Mouse (Mus musculus) stomach, embryonic 16.5 days (tissue): ENCODE data around the gene Grap2. TPM values are rescaled to one million over a fixed set of nuclear protein-coding genes. Genes with fewer than 3 reads are reported as not detected.

Experiments used
- ATAC-seq: fragments of 200-750 bp; cut with Nextera tagmentation; 2 replicates; pipeline ENCODE4 v1.8.0; 2017; ENCODE audit warnings: moderate number of reproducible peaks, moderate TSS enrichment; ENCODE audit not compliant: insufficient read depth, low FRiP score
- H3K27ac ChIP-seq: fragments of 300-500 bp; sonication (generic); 2 replicates; pipeline ENCODE4 v1.5.1; 2014; ENCODE audit warnings: low read length
- H3K27me3 ChIP-seq: fragments of 300-500 bp; sonication (generic); 2 replicates; pipeline ENCODE4 v1.6.1; 2014; ENCODE audit warnings: low read length, control low read depth, mixed read lengths; ENCODE audit not compliant: control insufficient read depth, insufficient read depth
- H3K36me3 ChIP-seq: fragments of 300-500 bp; sonication (generic); 2 replicates; pipeline ENCODE4 v1.6.1; 2014; ENCODE audit warnings: low read length; ENCODE audit not compliant: control insufficient read depth, insufficient read depth
- H3K4me1 ChIP-seq: fragments of 300-500 bp; sonication (generic); 2 replicates; pipeline ENCODE4 v1.6.1; 2014; ENCODE audit warnings: low read length, control low read depth, mixed read lengths; ENCODE audit not compliant: control insufficient read depth, insufficient read depth
- H3K4me2 ChIP-seq: fragments of 300-500 bp; sonication (generic); 2 replicates; pipeline ENCODE4 v1.6.1; 2014; ENCODE audit warnings: low read depth, low read length, mixed read lengths
- H3K4me3 ChIP-seq: fragments of 300-500 bp; sonication (generic); replicated peaks from 2 replicates; pipeline ENCODE4 v1.5.1; 2014; ENCODE audit warnings: mild to moderate bottlenecking, low read length
- H3K9ac ChIP-seq: fragments of 300-500 bp; sonication (generic); 2 replicates; pipeline ENCODE4 v1.6.1; 2014; ENCODE audit warnings: low read length
- H3K9me3 ChIP-seq: fragments of 300-500 bp; sonication (generic); replicated peaks from 2 replicates; pipeline ENCODE4 v1.6.1; 2016; ENCODE audit warnings: low read length, control low read depth; ENCODE audit not compliant: control insufficient read depth
- WGBS: fragments of 180-500 bp; shearing (Covaris S2); extraction: QIAGEN DNeasy Blood & Tissue Kit; methylation state at CpG from one replicate; pipeline ENCODE4 v1.1.7; 2014; 5-methylcytosine and 5-hydroxymethylcytosine counted together
- polyA plus RNA-seq: library from polyadenylated mRNA; unstranded; fragments of >200 nt; fragmentation: Nextera tagmentation; extraction: Ambion mirVana; gene quantifications from 2 replicates; pipeline ENCODE4 v1.2.1, GENCODE M21; 2015

Grap2 gene
- polyA plus RNA-seq, 1 experiment from 2014 or later, result 1.3 TPM

- ATAC-seq, result no peak
- Histone ChIP-seq H3K9ac (no peak overlapping the region), H3K27me3 (no peaks in the 10 kb centered on the region), H3K4me2 (no peak overlapping the region), H3K4me3 (no peak overlapping the region), H3K27ac (no peak overlapping the region), H3K36me3 (no peaks in the 10 kb centered on the region), H3K4me1 (no peaks in the 10 kb centered on the region), H3K9me3 (no peaks in the 10 kb centered on the region)
- WGBS, result 69% methylated on average over 3 of the region's 3 CpGs
Measured at GRCm38 (mm10) chr15:80607970-80608369, 35.6 kb downstream of the Grap2 start.

- Histone ChIP-seq H3K9ac (no peak overlapping the region), H3K4me3 (no peak overlapping the region), H3K27me3 (no peaks in the 10 kb centered on the region), H3K4me2 (no peak overlapping the region), H3K36me3 (no peaks in the 10 kb centered on the region), H3K27ac (no peak overlapping the region), H3K4me1 (no peaks in the 10 kb centered on the region; the same call in 1 of the 2 replicates), H3K9me3 (no peaks in the 10 kb centered on the region)
- 75% methylated on average over 2 of the region's 2 CpGs for WGBS
- ATAC-seq, result no peak
Measured at GRCm38 (mm10) chr15:80610335-80610734, 37.9 kb downstream of the Grap2 start.

- no peaks in the 10 kb centered on the region for H3K36me3 ChIP-seq
- ATAC-seq, result no peak
- no peak overlapping the region for H3K9ac ChIP-seq
- 66% methylated on average over 5 of the region's 5 CpGs for WGBS
- peaks cover 8% of the 10 kb centered on the region; the same call in 1 of the 2 replicates for H3K27me3 ChIP-seq
- no peaks in the 10 kb centered on the region; the same call in none of the 2 replicates for H3K4me1 ChIP-seq
- no peak overlapping the region for H3K4me2 ChIP-seq
- H3K9me3 ChIP-seq, result no peaks in the 10 kb centered on the region
- H3K4me3 ChIP-seq, result no peak overlapping the region
- no peak overlapping the region for H3K27ac ChIP-seq
Measured at GRCm38 (mm10) chr15:80611478-80611877, 39.1 kb downstream of the Grap2 start.

DNA sequence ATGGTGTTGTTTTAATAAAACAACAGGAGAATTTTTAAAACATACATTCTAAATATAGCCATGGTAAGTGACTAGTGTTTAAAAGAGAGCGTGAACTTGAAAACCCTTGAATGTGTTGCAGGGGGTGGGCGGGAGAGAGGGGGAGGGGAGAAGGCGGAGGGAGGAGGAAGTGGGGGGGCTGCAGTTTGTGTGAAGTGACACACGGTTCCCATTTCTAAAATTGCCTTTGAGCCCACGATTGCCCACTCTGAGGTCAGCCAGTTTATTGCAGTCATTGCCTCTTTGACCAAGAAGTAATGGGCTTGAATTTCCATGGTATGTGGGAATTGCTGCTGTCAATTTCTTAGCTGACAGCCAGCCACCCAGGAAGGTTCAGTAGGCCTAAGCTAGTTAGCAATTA is 41.5 kb downstream of the Grap2 start:
- Histone ChIP-seq H3K27me3 (peaks cover 8% of the 10 kb centered on the region; the same call in 1 of the 2 replicates), H3K4me3 (no peak overlapping the region), H3K36me3 (no peaks in the 10 kb centered on the region), H3K9me3 (no peaks in the 10 kb centered on the region), H3K4me2 (no peak overlapping the region), H3K4me1 (no peaks in the 10 kb centered on the region; the same call in none of the 2 replicates), H3K27ac (no peak overlapping the region), H3K9ac (no peak overlapping the region)
- WGBS, result 65% methylated on average over 5 of the region's 5 CpGs
- no peak for ATAC-seq

- Histone ChIP-seq H3K4me1 (no peaks in the 10 kb centered on the region; the same call in none of the 2 replicates), H3K27ac (no peak overlapping the region), H3K27me3 (peaks cover 8% of the 10 kb centered on the region; the same call in 1 of the 2 replicates), H3K36me3 (no peaks in the 10 kb centered on the region), H3K9ac (no peak overlapping the region), H3K4me3 (no peak overlapping the region), H3K9me3 (no peaks in the 10 kb centered on the region), H3K4me2 (no peak overlapping the region)
- WGBS, result 64% methylated on average over 18 of the region's 18 CpGs
- no peak for ATAC-seq
Measured at GRCm38 (mm10) chr15:80614500-80615289, 42.3 kb downstream of the Grap2 start.

- Histone ChIP-seq H3K4me1 (no peaks in the 10 kb centered on the region; the same call in none of the 2 replicates), H3K4me2 (no peak overlapping the region), H3K36me3 (no peaks in the 10 kb centered on the region), H3K9ac (no peak overlapping the region), H3K9me3 (no peaks in the 10 kb centered on the region), H3K27ac (no peak overlapping the region), H3K4me3 (no peak overlapping the region), H3K27me3 (peaks cover 8% of the 10 kb centered on the region; the same call in 1 of the 2 replicates)
- no peak for ATAC-seq
- WGBS, result 27% methylated on average over 2 of the region's 2 CpGs
Measured at GRCm38 (mm10) chr15:80615290-80615570, 42.8 kb downstream of the Grap2 start.

GRCm38 (mm10) chr15:80615636-80616383 is 43.4 kb downstream of the Grap2 start:
- WGBS, result 10% methylated on average over 17 of the region's 17 CpGs
- H3K36me3 ChIP-seq, result no peaks in the 10 kb centered on the region

DNA sequence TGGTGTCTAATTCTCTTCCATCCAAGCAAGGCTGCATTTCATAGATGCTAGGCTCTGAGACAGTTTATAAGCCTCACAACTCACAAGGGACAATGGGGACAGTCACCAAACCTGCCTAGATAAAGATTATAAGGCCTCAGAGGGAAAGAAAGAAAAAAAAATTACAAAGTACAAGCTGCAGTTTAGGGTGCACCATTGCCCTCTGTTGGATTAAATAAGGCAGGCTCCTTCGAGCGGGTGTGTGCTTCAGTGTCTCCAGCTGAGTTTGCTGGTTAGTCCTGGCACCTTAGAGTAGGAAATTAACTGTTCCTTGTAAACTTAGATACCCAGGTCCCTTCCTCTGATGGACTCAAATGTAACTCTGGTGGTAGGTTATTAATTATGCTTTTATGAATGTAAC is 45.4 kb downstream of the Grap2 start:
- no peak overlapping the region for H3K4me3 ChIP-seq
- ATAC-seq, result no peak
- H3K4me1 ChIP-seq, result no peaks in the 10 kb centered on the region; the same call in none of the 2 replicates
- H3K27me3 ChIP-seq, result peaks cover 8% of the 10 kb centered on the region; the same call in 1 of the 2 replicates
- H3K9ac ChIP-seq, result no peak overlapping the region
- H3K9me3 ChIP-seq, result no peaks in the 10 kb centered on the region
- H3K27ac ChIP-seq, result no peak overlapping the region
- 36% methylated on average over 2 of the region's 2 CpGs for WGBS
- no peak overlapping the region for H3K4me2 ChIP-seq
- H3K36me3 ChIP-seq, result no peaks in the 10 kb centered on the region

More at GRCm38 (mm10) chr15:80615636-80616383, 43.4 kb downstream of the Grap2 start:
- Histone ChIP-seq H3K27ac (no peak overlapping the region), H3K4me3 (no peak overlapping the region), H3K9me3 (no peaks in the 10 kb centered on the region), H3K4me2 (no peak overlapping the region), H3K9ac (no peak overlapping the region), H3K27me3 (peaks cover 8% of the 10 kb centered on the region; the same call in 1 of the 2 replicates), H3K4me1 (no peaks in the 10 kb centered on the region; the same call in none of the 2 replicates)
- ATAC-seq, result no peak

- Histone ChIP-seq H3K9ac (no peak overlapping the region), H3K9me3 (no peaks in the 10 kb centered on the region), H3K27me3 (peaks cover 8% of the 10 kb centered on the region; the same call in 1 of the 2 replicates), H3K4me2 (no peak overlapping the region), H3K4me1 (no peaks in the 10 kb centered on the region; the same call in none of the 2 replicates), H3K36me3 (no peaks in the 10 kb centered on the region), H3K4me3 (no peak overlapping the region), H3K27ac (no peak overlapping the region)
- no peak for ATAC-seq
- WGBS, result 69% methylated on average over 5 of the region's 5 CpGs
Measured at GRCm38 (mm10) chr15:80619166-80619565, 46.8 kb downstream of the Grap2 start.
